Mouse (Mus musculus) T-cell, adult 2 months (primary cell): ENCODE measurements at regions not wholly inside any gene's neighbourhood (a gene's known extent, or its start where the extent isn't known, plus 50 kb on each side); places are given as distances from the start of the nearest gene placed in this dataset.

Experiments used
- DNase-seq: peaks from one replicate; pipeline ENCODE4 v3.0.0; 2022; ENCODE audit warnings: low spot score

DNA sequence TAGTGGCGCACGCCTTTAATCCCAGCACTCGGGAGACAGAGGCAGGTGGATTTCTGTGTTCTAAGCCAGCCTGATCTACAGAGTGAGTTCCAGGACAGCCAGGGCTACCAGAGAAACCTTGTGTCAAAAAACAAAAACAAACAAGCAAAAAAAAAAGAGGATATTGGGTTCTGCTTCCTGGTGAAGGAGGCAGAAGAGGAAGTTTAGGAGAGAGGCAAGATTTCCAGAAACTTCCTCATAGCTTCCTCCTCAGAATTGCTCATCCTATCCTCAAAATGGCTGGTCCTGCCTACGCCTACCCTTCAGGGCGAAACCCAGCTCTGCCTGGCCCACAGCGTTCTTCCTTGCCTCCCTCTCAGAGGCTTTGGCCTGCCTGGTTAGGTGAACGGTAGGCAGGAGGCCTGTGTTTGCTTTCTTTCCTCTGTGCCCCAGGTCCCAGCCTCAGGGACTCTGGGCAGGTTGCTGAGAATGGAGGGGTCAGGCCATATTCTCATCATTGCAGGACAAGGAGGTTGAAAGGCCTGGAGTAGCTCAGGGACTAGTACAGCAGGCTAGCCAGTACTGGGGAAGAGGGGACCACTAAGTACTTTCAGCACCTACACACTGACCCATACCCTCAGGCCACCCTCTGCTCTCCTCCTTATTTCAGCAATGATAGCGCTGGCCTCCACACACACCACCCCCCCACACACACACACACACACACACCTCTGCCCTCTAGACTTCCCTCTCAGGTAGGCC, 79.6 kb downstream of the Zfp36l2 start:
- no peak for DNase-seq

DNA sequence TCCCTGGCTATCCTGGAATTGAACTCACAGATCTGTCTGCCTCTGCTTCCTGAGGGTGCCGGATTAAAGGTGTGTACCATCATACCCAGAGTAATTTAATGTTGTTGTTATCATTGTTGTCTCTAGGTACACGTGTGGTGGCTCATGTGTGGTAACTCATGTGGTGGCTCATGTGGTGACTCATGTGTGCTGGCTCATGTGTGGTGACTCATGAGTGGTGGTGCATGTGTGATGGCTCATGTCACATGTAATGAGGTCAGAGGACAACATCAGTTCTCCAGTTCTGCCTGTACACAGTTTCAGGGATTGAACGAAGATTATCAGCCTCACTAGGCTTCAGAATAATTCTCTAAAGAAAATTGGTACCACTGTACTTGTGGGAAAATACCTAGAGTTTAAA, 80.2 kb downstream of the Zfp36l2 start:
- no peak for DNase-seq

DNA sequence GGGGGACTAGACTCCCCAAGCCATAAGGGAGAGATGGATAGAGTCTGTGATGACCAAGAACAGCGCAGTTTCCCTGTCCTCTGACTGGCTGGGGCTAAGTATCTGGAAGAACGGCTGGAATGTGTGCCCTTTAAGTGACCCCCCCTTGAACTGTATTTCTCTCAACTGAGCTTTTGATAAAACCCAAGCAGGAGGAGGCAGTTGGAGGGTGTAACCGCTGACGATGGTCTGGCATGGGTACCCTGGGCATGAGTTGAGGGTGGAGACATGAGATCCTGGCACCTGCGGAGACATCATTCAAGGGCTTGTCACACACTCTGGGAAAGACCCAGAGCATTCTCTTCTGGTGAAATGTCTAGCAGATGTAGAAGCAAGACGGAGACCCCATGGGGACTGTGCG, 83.5 kb downstream of the Zfp36l2 start:
- no peak for DNase-seq

DNA sequence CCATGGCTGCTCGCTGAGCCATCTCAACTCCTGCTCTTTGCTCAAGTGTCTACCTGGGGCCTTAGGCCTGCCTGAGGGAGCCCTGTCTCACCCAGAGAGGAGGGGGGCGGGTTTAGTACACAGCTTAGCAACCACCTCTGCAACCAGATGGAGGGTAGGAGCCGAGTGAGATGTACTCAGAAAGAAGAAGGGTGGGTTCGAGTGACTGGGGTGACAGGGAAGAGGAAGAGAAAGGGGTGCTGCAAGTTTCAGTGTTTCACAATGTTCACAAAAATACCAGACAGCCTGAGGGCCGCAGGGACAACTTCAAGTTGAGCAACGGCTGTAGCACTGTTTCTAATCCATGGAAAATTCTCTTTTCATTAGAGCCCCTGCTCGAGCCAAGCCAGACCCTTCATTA, 84.4 kb downstream of the Zfp36l2 start:
- no peak for DNase-seq

DNA sequence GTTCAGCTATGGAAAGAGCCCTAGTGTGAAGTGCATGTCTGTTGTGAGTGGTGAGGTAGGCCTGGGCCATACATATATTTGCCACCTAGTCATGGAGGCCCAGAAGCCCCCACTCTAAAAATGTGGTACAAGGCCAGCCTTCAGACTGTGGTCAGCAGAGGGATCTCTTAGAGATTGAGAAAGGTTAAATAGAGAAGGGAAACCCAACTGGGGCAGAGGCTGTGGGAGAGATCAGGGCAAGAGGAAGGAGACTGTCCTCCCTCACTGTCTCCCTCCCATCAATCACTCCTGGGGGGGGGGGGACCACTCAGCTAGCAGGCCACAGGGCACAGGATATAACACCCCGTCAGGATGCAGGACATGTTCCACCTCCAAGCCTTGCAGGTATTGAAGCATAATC, 86.1 kb downstream of the Zfp36l2 start:
- no peak for DNase-seq

DNA sequence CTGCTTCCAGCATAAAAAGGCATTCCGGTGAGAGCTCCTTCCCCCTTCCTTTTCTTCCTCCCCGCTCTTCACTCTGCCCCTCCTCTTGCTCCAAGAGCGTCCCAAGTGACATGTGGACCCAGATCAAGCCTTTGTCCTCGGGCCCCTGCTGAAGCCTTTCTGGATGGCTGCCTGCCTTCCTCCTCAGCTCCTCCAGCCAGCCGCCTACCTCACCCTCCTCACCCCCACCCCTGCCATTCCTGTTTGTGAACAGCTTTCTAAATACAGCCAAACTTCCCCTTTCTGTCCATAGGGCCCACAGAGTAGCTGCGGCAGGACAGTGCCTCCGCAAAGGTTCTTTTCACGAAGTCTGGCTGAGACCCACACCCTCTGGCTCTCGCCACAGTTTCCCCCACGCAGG, 87.2 kb downstream of the Zfp36l2 start:
- no peak for DNase-seq

DNA sequence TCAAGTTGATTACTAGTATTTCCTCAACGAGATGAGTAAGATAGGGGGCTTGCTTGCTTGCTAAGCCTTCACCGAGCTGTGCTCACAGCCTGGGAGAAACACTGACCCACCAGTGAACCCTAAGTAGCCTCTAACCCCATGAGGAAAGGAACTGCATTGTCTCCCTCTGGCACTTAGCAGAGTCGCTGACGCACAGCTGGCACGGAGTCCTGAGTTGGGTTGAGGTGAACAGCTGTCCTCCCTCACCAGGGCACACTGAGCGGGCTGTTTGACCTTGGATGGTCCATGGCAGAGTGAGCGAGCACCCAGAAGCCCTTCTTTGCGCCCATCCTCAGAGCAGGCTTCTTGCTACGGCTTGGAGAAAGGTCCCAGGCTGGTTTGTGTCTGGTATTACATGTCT, 88.0 kb downstream of the Zfp36l2 start:
- DNase-seq: no peak

DNA sequence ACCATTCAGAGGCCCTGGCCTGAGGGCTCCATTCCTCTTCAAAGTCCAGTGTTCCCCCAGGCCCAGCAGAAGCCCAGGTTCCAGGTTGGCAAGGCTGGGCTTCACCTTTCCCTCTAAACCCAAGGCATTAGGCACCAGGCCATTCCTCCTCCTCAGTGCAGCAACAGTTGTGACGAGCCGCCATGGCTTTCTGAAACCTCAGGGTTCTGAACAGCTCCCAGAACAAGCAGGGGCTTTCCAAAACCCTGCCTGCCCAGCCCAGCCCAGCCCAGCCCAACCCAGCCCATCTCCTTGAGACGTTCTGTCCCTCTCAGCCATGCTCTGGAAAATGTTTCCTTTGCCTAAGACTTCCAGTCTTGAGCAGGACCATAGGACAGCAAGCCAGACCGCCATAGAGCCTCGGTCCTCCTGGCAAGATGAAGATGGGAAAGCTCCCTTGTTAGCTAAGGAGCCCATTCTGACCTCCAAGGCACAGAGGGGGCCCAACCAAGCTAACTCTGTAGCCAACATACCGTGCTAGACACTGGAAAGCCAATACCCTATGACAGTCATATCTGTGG, 89.8 kb downstream of the Zfp36l2 start:
- DNase-seq: no peak

DNA sequence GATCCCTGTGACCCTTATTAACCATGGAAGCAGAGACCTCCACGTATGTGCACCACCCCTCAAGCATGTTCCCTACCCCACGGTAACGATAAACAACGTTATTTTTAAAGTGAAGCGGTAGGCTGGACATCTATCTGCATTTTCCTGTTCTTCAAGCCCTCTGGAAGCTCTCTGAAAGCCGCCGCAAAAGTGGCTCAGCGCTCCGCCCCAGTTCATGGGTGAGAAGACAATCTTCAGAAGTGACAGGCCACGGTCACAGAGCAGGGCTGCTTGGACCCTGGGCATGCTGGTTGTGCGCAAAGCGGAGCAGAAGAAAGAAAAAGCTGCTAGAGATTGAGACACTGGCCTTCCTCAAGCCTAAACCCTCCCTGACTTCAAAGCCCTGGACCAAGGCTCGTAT, 90.5 kb downstream of the Zfp36l2 start:
- DNase-seq: no peak

DNA sequence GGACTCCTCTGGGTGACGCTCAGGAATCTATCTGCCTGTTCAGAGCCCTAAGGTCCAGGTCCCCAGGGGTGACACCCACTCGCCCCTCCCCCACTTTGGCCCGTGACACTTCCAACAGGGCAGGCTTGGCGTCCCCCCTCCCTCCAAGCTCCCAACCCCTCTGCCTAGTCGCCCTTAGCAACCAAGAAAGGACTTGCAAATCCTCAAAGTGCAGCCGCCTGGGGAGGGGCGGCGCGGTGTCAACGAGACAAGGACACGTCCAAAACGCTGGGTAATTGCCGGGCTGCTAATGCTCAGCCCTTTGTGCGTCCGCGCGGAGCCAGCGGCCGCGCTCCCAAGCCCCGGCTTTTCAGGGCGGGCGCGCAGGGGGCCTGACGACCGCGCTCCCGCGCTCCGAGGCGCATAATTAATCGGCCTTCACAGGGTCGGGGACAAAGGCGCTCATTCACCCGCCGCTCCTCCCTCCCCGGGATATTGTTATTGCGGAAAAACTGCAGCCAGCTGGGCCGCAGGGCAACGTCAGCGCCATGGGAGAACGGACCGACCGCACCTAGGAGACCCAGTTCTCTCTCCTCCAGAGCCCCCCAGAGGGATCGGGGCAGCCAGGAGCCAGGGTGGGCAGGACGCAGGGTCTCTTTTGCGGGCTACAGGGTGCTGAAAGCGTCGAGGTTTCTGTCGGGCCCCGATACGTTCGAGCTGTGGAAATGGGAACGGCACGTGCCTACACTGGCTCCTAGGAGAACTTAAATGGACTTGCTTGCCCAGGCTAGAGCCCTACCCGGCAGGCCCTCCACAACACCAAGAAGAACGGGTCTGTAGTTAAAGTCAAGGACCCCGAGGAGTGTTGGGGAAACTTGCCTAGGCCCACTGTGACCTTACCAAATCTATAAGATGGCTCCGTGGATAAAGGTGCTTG, 91.1 kb downstream of the Zfp36l2 start:
- no peak for DNase-seq

DNA sequence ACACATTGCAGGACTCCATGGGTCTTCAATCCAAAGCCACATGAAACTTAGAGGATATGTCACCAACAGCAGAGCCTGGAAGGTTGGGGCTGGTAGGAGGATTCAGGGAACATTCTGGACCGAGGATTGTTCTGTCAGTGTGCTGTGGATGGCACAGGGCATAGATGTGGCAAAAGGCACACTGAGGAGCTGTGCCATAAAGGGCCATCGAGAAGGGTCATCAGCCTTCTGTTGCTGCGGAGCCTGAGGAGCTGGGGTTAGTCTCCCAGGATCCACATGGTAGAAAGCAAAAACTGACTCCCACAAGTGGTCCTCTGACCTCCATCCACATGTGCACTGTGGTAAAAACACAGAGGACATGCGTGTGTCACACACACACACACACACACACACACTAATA, 91.9 kb downstream of the Zfp36l2 start:
- no peak for DNase-seq

DNA sequence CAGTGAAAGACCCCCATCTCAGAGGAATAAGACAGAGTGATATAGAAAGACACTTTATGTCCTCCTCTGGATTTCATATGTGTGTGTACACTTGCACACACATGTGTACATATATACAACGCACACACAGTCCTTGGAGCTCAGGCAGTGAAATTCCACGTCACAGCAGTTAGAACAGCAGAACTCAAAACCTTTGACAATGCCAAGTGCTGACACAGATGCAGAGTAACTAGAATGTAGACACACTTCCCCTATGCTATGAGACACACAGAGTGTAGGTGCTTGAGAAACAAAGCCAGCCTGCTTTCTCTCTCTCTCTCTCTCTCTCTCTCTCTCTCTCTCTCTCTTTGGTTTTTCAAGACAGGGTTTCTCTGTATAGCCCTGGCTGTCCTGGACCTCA, 92.7 kb downstream of the Zfp36l2 start:
- no peak for DNase-seq

DNA sequence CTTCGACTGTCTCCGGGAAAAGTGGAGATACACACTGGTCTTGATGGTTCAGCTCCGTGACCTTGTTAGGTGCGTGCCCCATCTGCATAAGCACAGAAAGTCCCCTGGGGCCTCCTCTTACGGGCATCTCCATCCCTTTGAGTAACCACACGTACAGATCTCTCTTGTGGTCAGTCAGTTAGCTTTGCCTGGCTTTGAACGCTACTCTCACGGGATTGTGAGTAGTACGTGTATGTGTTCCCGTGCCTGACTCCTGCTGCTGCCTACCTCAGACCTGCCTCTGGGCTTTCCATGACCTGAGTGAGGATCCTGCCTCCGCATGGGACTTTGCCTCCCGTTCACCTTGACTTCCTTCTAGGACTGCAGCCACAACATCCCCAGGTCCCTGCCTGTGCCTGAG, 101.4 kb downstream of the Zfp36l2 start:
- DNase-seq: no peak

DNA sequence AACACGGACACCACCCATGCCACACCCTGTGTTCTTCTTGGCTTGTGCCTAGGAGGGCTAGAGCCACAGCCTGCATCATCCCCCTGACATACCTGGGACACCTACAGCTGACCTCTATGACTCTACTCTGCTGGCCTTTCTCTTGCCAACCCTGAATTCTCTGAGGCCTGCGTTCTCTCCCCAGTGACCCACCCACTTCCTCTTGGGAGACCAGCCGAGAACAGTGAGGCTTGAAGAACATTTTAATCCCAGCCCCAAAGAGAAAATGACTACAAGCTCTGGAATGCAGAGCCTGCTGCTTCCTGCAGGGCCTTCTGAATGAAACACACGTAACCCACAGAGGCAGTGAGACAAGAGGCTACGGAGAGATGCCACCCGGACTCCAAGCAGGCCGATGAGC, 102.0 kb downstream of the Zfp36l2 start:
- DNase-seq: no peak

DNA sequence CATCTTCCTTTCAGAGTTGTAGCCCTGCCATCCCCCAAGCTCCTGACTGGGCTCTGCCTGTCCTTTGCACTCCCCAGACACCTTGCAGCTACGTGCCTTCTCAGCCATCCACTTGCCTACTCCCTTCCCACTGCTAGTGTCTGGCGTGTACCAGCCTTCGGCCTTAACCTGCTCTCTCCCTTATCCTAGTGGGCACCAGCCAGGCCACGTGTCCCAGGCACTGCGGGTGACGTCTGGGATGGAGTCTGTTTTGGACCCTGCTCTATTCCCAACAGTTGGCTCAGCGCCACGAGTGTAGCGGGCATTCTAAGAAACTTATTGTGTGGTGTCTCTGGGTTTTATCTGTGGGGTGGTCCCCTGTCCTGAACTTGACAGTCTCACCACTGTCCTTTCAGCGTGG, 102.5 kb downstream of the Zfp36l2 start:
- no peak for DNase-seq

DNA sequence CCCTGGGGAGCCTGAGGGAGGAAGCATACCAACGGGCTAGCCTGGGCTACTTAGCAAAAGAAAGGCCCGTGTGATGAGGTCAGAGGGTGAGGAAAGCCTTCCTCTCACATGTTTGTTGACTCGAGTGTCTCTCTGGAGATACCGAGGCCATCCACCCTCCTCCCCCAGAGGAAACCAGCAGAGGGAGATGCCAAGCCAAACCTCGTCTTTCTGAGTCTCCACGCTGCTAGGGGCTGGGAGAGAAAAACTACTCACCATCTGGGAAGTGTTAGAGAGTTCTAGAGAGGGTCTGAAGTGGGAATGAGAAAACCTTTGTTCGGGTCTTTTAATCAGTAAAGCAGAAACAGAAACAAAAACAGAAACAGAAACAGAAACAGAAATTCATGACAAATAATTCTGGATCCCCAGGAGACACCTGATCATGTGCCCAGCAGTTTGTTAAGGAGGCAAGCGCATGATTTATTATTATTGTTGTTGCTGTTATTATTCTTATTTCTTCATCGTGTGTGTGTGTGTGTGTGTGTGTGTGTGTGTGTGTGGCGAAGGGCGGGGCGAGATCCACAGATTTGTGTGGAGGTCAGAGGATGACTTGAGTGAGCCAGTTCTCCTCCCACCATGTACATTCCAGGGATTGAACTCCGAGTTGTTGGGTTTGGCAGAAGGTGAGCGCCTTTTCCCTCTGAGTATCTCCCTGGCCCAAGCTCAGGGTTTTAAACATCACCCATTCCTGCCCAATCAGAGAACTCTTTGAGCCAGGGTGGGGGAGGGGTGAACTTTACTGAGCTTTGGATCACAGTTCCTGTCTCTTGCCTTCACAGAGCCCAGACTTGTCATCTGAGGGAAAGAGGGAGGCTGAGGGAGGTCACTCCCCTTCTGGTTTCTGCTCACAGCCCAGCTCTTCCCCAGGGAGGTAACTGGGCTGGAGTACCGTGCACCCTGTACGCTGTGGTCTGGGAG, 104.2 kb downstream of the Zfp36l2 start:
- DNase-seq: no peak

DNA sequence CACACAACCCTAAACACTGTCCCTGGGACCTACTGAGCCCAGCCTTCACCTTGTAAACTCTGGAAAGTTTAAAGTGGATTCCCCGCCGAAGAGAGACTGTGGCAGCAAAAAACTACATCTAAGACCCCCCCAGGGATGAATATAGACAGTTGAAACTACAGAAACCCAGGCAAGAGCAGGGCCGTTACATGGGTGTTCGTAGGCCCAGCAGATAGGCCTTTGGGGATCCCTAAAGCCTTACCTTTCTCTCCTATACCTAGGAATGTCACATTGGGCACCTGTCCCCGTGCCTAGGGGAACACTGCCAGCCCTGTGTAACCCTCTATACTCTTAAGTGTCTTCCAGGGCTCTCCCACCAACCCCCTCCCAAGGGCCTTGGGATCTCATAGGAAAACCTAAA, 105.2 kb downstream of the Zfp36l2 start:
- no peak for DNase-seq

DNA sequence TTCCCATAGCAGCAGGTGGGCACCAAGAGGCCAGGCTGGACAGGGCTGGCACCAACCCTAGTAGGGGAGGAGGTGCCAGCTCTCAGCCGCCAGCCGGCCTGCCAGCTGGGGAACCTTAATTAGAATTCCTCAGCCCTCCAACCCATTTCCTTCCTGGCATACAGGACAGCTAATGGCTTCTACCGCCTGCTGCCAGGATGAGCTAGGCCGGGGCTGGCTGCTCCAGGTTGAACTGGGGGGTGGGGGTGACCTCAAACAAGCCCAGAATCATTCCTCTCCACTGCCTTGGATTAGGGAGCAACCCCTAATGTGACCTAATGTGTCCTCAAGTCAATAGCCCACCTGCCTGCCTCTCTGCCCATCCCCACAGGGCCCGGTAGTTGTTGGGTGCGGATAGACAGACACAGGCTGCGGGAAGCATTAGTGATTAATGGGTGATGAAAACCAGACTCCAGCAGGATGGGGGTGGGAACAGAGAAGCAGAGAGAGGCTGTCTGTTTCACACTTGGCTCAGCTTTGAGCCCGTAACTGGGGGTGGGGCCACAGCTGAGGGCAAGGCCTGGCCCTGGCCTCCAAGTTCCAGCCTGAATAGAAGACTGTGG, 105.9 kb downstream of the Zfp36l2 start:
- DNase-seq: no peak

DNA sequence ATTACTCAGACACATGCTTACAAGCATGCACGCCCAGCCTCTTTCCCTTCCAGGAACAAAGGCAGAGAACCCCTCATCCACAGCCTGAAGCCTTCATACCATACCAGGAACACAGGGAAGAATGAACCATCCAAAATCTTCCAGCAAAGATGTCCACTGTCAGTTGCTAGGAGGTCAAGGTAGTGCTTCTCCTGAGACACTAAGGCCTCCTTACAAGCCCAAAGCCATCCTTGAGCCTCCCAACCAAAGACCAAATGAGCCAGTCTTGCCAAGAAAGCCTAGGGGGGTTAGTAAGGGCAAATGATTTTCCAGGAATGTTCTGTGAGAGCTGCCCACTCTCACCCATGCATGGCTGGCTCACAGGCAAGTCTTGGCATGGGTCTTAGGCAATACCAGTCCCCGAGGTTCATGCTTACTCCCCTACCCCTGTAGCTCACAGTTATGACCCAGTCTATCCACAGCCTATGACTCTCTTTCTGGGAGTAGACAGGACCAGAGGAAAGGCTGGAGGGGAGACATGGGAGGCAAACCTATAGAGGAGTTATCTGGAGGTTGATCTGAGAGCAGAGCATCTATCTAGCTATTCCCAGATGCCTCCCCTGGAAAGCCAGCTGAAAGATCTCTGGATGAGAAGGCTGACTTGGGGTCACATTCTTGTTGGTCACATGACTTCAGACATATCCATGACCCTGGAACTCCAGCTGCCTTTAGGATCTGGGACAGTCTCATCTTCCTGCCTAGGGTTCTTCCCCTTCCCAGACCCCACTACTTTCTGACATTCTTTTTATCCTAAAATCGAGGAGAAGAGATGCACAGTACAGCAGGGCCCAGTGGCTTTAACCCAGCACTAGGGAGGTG, 112.4 kb downstream of the Zfp36l2 start:
- no peak for DNase-seq

DNA sequence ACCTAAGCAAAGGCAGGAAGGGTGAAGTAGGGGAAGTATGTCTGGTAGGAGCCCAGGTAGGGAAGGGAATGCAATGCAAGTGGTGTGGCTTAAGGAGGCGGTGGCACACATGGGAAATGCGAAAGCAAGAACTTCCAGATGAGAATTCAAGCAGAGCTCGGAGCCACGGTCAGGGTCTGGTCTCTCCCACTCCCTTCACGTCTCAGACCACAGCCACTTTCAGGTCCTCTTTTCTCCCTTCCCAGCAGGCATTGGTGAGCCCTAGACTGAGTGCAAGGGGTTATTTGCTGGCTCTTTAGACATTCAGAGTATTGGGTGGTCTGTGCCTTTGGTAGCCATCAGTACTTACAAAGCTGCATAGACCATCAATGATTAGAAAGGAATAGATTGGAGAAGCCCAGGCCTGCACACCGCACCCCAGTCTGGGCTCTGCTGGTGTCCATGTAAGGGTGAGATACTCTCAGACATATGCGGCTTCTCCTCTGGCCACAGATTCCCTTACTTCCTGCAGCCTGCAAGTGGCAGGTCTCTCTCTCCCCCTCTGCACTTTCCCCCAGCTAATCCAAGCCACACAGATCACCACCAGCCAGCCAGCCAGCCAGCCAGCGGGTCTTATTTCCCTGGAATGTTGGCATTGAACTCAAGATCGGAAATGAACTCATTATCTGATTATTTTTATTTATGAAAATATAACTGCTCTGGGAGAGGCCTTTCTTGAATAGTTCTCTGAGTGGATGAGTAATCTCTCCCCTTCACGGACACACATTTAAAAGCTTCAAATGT, 113.6 kb downstream of the Zfp36l2 start:
- DNase-seq: no peak
